Mouse (Mus musculus): ENCODE results near the gene Gbgt1. TPM values are rescaled to one million over a fixed set of nuclear protein-coding genes. Genes with fewer than 3 reads are reported as not detected.
A peak's percentile ranks its signal among the peaks of the same experiment; 100 is the strongest.

The Gbgt1 gene
- polyA plus RNA-seq, 1 experiment from 2014 or later, result 3.5 TPM

- Histone ChIP-seq H3K9ac (ENCODE audit: low read depth, low read length) (peak within 1 kb of the TSS; percentile 89), H3K4me3 (ENCODE audit: low read length) (peak within 1 kb of the TSS; percentile 52), H3K4me2 (replicated peaks; ENCODE audit: low read depth, low read length) (peak within 1 kb of the TSS; percentile 99), H3K4me1 (ENCODE audit: control insufficient read depth, insufficient read depth, low read length) (peaks cover 14% of the 10 kb centered on the region), H3K27ac (ENCODE audit: low read depth, low read length) (peak within 1 kb of the TSS; percentile 34; the same call in 1 of the 2 replicates), H3K36me3 (ENCODE audit: control insufficient read depth, insufficient read depth, low read length) (no peaks in the 10 kb centered on the region; the same call in 1 of the 2 replicates), H3K9me3 (ENCODE audit: control insufficient read depth, low read length) (no peaks in the 10 kb centered on the region), H3K27me3 (ENCODE audit: control insufficient read depth, insufficient read depth, low read length) (no peaks in the 10 kb centered on the region)
- WGBS, result under 1% methylated on average over 46 of the region's 71 CpGs
- ATAC-seq (ENCODE audit: low FRiP score, low TSS enrichment), result peak; percentile 70
Observed at GRCm38 (mm10) chr2:28512798-28513401, 16.2 kb downstream of the Gbgt1 start, which contains the start of gene Ralgds. TSS of gene Ralgds (plus strand) at chr2:28513125.

GRCm38 (mm10) chr2:28513431-28514370 lies 17.0 kb downstream of the Gbgt1 start:
- WGBS, result 2% methylated on average over 47 of the region's 47 CpGs
- ATAC-seq (ENCODE audit: low FRiP score, low TSS enrichment), result peak; percentile 34

GRCm38 (mm10) chr2:28514489-28514888 lies 17.8 kb downstream of the Gbgt1 start:
- Histone ChIP-seq H3K4me3 (ENCODE audit: low read length) (peak overlapping the region; percentile 52), H3K36me3 (ENCODE audit: control insufficient read depth, insufficient read depth, low read length) (no peaks in the 10 kb centered on the region; the same call in 1 of the 2 replicates), H3K4me2 (replicated peaks; ENCODE audit: low read depth, low read length) (peak overlapping the region; percentile 99), H3K27ac (ENCODE audit: low read depth, low read length) (no peak overlapping the region), H3K9ac (ENCODE audit: low read depth, low read length) (peak overlapping the region; percentile 89), H3K9me3 (ENCODE audit: control insufficient read depth, low read length) (no peaks in the 10 kb centered on the region), H3K4me1 (ENCODE audit: control insufficient read depth, insufficient read depth, low read length) (peaks cover 14% of the 10 kb centered on the region), H3K27me3 (ENCODE audit: control insufficient read depth, insufficient read depth, low read length) (no peaks in the 10 kb centered on the region)
- 17% methylated on average over 5 of the region's 5 CpGs for WGBS
- no peak for ATAC-seq (ENCODE audit: low FRiP score, low TSS enrichment)

More at GRCm38 (mm10) chr2:28513431-28514370, 17.0 kb downstream of the Gbgt1 start:
- Histone ChIP-seq H3K9ac (ENCODE audit: low read depth, low read length) (peak overlapping the region; percentile 89), H3K4me2 (replicated peaks; ENCODE audit: low read depth, low read length) (peak overlapping the region; percentile 99), H3K27ac (ENCODE audit: low read depth, low read length) (peak overlapping the region; percentile 34; the same call in 1 of the 2 replicates), H3K4me1 (ENCODE audit: control insufficient read depth, insufficient read depth, low read length) (peaks cover 14% of the 10 kb centered on the region), H3K9me3 (ENCODE audit: control insufficient read depth, low read length) (no peaks in the 10 kb centered on the region), H3K4me3 (ENCODE audit: low read length) (peak overlapping the region; percentile 52), H3K36me3 (ENCODE audit: control insufficient read depth, insufficient read depth, low read length) (no peaks in the 10 kb centered on the region; the same call in 1 of the 2 replicates), H3K27me3 (ENCODE audit: control insufficient read depth, insufficient read depth, low read length) (no peaks in the 10 kb centered on the region)

DNA sequence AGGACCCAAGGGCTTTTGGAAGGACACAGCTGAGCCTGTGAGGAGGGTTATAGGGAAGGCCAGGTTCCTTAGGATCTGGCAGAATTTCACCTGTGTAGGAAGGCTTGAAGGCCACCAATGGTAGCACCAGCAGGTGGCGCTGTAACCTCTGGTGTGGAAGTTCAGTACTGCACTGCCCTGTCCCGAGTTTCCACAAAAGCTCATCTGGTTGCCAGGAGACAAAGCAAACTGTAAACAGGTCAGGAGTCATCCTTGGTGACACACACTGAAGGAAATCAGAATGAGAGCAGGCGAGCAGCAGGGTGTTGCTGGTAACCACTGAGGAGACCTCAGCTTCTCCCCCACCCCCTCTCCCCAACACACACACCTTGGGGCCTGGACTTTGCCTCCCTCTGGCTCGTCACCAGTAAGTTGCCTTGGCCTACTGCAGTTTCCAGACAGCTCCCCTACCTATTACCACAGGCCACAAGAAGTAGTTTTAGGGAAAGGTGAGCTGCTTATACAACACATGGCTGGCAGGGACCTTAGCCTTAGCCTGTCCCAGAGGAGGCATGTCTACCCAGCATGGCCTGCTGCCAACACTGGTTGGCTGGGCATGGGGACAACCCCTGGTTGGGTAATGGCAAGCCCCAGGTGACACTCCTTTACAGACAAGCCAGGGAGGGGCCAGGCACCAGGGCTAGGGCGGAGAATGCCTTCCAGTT lies 20.7 kb downstream of the Gbgt1 start:
- peak; percentile 2; the same call in 1 of the 2 replicates for ATAC-seq (ENCODE audit: low FRiP score, low TSS enrichment)
- Histone ChIP-seq H3K36me3 (ENCODE audit: control insufficient read depth, insufficient read depth, low read length) (peaks cover 4% of the 10 kb centered on the region; the same call in 1 of the 2 replicates), H3K27ac (ENCODE audit: low read depth, low read length) (no peak overlapping the region), H3K27me3 (ENCODE audit: control insufficient read depth, insufficient read depth, low read length) (no peaks in the 10 kb centered on the region), H3K4me2 (replicated peaks; ENCODE audit: low read depth, low read length) (no peak overlapping the region), H3K4me1 (ENCODE audit: control insufficient read depth, insufficient read depth, low read length) (peaks cover 12% of the 10 kb centered on the region), H3K4me3 (ENCODE audit: low read length) (no peak overlapping the region), H3K9me3 (ENCODE audit: control insufficient read depth, low read length) (no peaks in the 10 kb centered on the region), H3K9ac (ENCODE audit: low read depth, low read length) (no peak overlapping the region; the same call in 1 of the 2 replicates)
- WGBS, result 53% methylated on average over 5 of the region's 5 CpGs

DNA sequence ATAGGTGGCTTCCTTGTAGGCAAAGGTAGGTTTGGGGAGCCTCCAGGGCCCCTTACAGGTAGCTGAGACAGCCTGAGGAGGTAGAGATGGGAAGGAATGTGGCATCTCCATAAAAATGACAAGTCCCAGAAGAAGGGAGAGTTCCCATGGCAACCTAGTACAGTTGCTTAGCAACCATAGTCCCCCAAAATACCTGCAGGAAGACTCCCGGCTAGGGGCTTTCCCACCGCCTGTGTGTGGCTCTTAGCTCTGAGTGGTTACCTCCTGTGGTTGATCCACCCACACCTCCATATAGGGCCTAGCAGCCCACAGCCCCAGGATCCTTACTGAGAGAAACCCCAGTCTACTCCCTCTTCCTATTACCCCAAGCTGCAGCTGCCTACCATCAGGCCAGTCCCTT lies 21.5 kb downstream of the Gbgt1 start:
- no peaks in the 10 kb centered on the region for H3K27me3 ChIP-seq (ENCODE audit: control insufficient read depth, insufficient read depth, low read length)
- no peak overlapping the region for H3K4me2 ChIP-seq (replicated peaks; ENCODE audit: low read depth, low read length)
- no peak overlapping the region for H3K27ac ChIP-seq (ENCODE audit: low read depth, low read length)
- H3K4me3 ChIP-seq (ENCODE audit: low read length), result no peak overlapping the region
- no peaks in the 10 kb centered on the region for H3K9me3 ChIP-seq (ENCODE audit: control insufficient read depth, low read length)
- H3K36me3 ChIP-seq (ENCODE audit: control insufficient read depth, insufficient read depth, low read length), result peaks cover 5% of the 10 kb centered on the region; the same call in 1 of the 2 replicates
- H3K9ac ChIP-seq (ENCODE audit: low read depth, low read length), result no peak overlapping the region
- no peak for ATAC-seq (ENCODE audit: low FRiP score, low TSS enrichment)
- peaks cover 12% of the 10 kb centered on the region for H3K4me1 ChIP-seq (ENCODE audit: control insufficient read depth, insufficient read depth, low read length)
- 38% methylated on average over 2 of the region's 2 CpGs for WGBS

DNA sequence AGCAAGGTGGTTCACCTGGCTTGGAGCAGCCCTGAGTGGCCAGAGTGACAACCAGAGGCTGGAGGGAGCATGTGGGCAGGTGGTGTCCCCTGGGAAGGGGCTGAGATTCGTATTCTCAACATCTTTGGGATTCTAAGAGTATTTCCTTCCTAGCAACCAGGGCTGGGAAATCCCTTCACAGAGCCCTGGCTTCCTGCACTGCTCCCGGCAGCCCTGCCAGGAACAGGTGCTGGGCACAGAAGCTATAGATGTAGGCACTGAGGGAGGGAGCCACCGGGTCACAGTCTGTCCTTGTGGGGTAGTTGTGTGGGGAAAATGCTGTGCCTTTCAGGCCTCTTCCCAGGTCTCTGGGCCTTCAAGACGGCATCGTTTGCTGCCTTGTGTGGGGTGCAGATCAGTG lies 23.9 kb downstream of the Gbgt1 start:
- Histone ChIP-seq H3K9me3 (ENCODE audit: control insufficient read depth, low read length) (no peaks in the 10 kb centered on the region), H3K27me3 (ENCODE audit: control insufficient read depth, insufficient read depth, low read length) (no peaks in the 10 kb centered on the region), H3K9ac (ENCODE audit: low read depth, low read length) (no peak overlapping the region), H3K4me3 (ENCODE audit: low read length) (no peak overlapping the region), H3K4me2 (replicated peaks; ENCODE audit: low read depth, low read length) (no peak overlapping the region), H3K36me3 (ENCODE audit: control insufficient read depth, insufficient read depth, low read length) (peaks cover 5% of the 10 kb centered on the region; the same call in 1 of the 2 replicates), H3K27ac (ENCODE audit: low read depth, low read length) (no peak overlapping the region), H3K4me1 (ENCODE audit: control insufficient read depth, insufficient read depth, low read length) (peaks cover 20% of the 10 kb centered on the region)
- ATAC-seq (ENCODE audit: low FRiP score, low TSS enrichment), result no peak
- WGBS, result 87% methylated on average over 5 of the region's 5 CpGs

DNA sequence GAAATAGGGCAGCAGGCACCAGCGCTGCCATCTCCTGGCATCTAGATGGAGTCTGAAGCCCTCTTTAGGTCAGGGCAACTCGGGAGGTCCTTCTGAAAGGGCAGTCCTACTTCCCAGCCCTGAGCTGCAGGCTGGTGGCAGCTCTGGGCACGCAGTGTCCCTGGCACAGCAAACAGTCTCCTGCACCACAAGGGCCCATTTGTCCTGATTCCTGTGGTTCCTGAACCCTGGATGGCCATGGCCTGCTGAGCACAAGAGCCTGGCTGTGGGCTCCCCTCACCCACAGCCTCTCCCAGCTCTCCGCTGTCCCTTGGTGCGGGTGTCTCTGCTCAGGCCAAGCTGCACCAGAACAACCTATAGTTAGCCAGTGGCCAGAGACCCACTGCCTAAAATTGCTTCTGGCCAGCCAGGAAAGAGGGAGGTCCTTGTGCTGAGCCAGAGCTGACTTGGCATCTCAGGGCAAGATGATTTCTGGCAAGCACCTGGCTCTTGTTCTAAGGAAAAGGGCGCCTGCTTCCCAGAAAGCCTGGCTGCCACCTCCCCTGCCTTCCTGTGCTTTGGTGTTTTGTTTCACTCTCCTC lies 25.0 kb downstream of the Gbgt1 start:
- Histone ChIP-seq H3K9me3 (ENCODE audit: control insufficient read depth, low read length) (no peaks in the 10 kb centered on the region), H3K36me3 (ENCODE audit: control insufficient read depth, insufficient read depth, low read length) (peaks cover 5% of the 10 kb centered on the region; the same call in 1 of the 2 replicates), H3K27ac (ENCODE audit: low read depth, low read length) (no peak overlapping the region), H3K27me3 (ENCODE audit: control insufficient read depth, insufficient read depth, low read length) (no peaks in the 10 kb centered on the region), H3K9ac (ENCODE audit: low read depth, low read length) (0 out of 2 replicates have a peak overlapping the region, but pooled peaks have one; percentile 1), H3K4me3 (ENCODE audit: low read length) (no peak overlapping the region), H3K4me2 (replicated peaks; ENCODE audit: low read depth, low read length) (no peak overlapping the region), H3K4me1 (ENCODE audit: control insufficient read depth, insufficient read depth, low read length) (peaks cover 29% of the 10 kb centered on the region)
- 82% methylated on average over 6 of the region's 6 CpGs for WGBS
- ATAC-seq (ENCODE audit: low FRiP score, low TSS enrichment), result no peak

GRCm38 (mm10) chr2:28522166-28522565 lies 25.5 kb downstream of the Gbgt1 start:
- H3K4me1 ChIP-seq (ENCODE audit: control insufficient read depth, insufficient read depth, low read length), result peaks cover 29% of the 10 kb centered on the region
- no peaks in the 10 kb centered on the region for H3K9me3 ChIP-seq (ENCODE audit: control insufficient read depth, low read length)
- H3K27ac ChIP-seq (ENCODE audit: low read depth, low read length), result no peak overlapping the region
- no peaks in the 10 kb centered on the region for H3K27me3 ChIP-seq (ENCODE audit: control insufficient read depth, insufficient read depth, low read length)
- H3K36me3 ChIP-seq (ENCODE audit: control insufficient read depth, insufficient read depth, low read length), result peaks cover 5% of the 10 kb centered on the region; the same call in 1 of the 2 replicates
- H3K9ac ChIP-seq (ENCODE audit: low read depth, low read length), result no peak overlapping the region
- WGBS, result 77% methylated on average over 4 of the region's 4 CpGs
- H3K4me3 ChIP-seq (ENCODE audit: low read length), result no peak overlapping the region
- no peak for ATAC-seq (ENCODE audit: low FRiP score, low TSS enrichment)
- no peak overlapping the region for H3K4me2 ChIP-seq (replicated peaks; ENCODE audit: low read depth, low read length)
